Comparison of ENCODE assay signal across 17 mouse cellular contexts in genomic region chr11:6487496-6487895, GRCm38 (mm10). TPM values are rescaled to one million over a fixed set of nuclear protein-coding genes. Genes with fewer than 3 reads are reported as not detected.
DNase-seq lines count a peak whose midpoint lies in the region; ATAC-seq lines count a peak whose summit lies in the region.
"Had no signal": no experiment of that assay in that cellular context is flagged by ENCODE, and none has a peak within 500 bp of the region (broad histone marks: within the 10 kb centered on the region; RNA-seq: fewer than 3 reads in every experiment).

No protein-coding gene starts in this region.

- no peak for ATAC-seq in midbrain, embryonic 11.5 days (ENCODE audit: low FRiP score)
- ATAC-seq in midbrain, embryonic 14.5 days (ENCODE audit: low FRiP score, low TSS enrichment) = no peak
- peak; percentile 53 for ATAC-seq in intestine, embryonic 16.5 days
- ATAC-seq in hindbrain, embryonic 12.5 days (ENCODE audit: low FRiP score) = no peak
- ATAC-seq: Patski had no signal

- 48% methylated on average over 7 of the region's 7 CpGs for WGBS in midbrain, embryonic 11.5 days
- WGBS in midbrain, embryonic 14.5 days = 51% methylated on average over 7 of the region's 7 CpGs
- WGBS in intestine, embryonic 16.5 days = 32% methylated on average over 7 of the region's 7 CpGs
- WGBS in hindbrain, embryonic 12.5 days = 64% methylated on average over 7 of the region's 7 CpGs
- WGBS in hindbrain, embryonic 10.5 days = 62% methylated on average over 7 of the region's 7 CpGs

- no peak overlapping the region for H3K4me2 ChIP-seq in midbrain, embryonic 11.5 days
- no peak overlapping the region for H3K4me2 ChIP-seq in midbrain, embryonic 14.5 days (ENCODE audit: low read length)
- H3K4me2 ChIP-seq in intestine, embryonic 16.5 days (ENCODE audit: low read depth, low read length) = no peak overlapping the region
- no peak overlapping the region for H3K4me2 ChIP-seq in hindbrain, embryonic 12.5 days (replicated peaks)
- H3K4me2 ChIP-seq: forebrain, embryonic 12.5 days; liver, embryonic 13.5 days had no signal

- DNase-seq in adrenal gland, postnatal 14 days = peak; percentile 3
- no peak for DNase-seq in adrenal gland, adult 18-20 months (ENCODE audit: low spot score in 2 of 2)
- peak; percentile 66 for DNase-seq in midbrain, embryonic 11.5 days (ENCODE audit: low spot score, missing footprints)
- DNase-seq in midbrain, embryonic 14.5 days = no peak
- no peak for DNase-seq in hindbrain, embryonic 10.5 days (ENCODE audit: low spot score)
- DNase-seq in liver = no peak
- DNase-seq: cerebellum, adult 2 months; gastrocnemius, adult 2 months; kidney, postnatal 36 days; liver, embryonic 13.5 days; thymus, postnatal 25 days had no signal

- no peaks in the 10 kb centered on the region for H3K36me3 ChIP-seq in midbrain, embryonic 11.5 days (ENCODE audit: control insufficient read depth, insufficient read depth, low read length)
- no peaks in the 10 kb centered on the region for H3K36me3 ChIP-seq in midbrain, embryonic 14.5 days (ENCODE audit: control insufficient read depth, insufficient read depth, low read length)
- no peaks in the 10 kb centered on the region for H3K36me3 ChIP-seq in intestine, embryonic 16.5 days (ENCODE audit: control insufficient read depth, insufficient read depth, low read length)
- no peaks in the 10 kb centered on the region for H3K36me3 ChIP-seq in hindbrain, embryonic 12.5 days
- no peaks in the 10 kb centered on the region for H3K36me3 ChIP-seq in hindbrain, embryonic 10.5 days
- H3K36me3 ChIP-seq: forebrain, embryonic 12.5 days; liver, embryonic 13.5 days; midbrain, embryonic 10.5 days had no signal

- H3K4me3 ChIP-seq in midbrain, embryonic 11.5 days (ENCODE audit: low read depth, low read length) = no peak overlapping the region
- H3K4me3 ChIP-seq in midbrain, embryonic 14.5 days (replicated peaks; ENCODE audit: low read depth, low read length) = no peak overlapping the region
- no peak overlapping the region for H3K4me3 ChIP-seq in intestine, embryonic 16.5 days (ENCODE audit: low read length)
- H3K4me3 ChIP-seq in hindbrain, embryonic 12.5 days = no peak overlapping the region
- no peak overlapping the region for H3K4me3 ChIP-seq in hindbrain, embryonic 10.5 days
- H3K4me3 ChIP-seq: forebrain, embryonic 12.5 days; gastrocnemius, adult 2 months; liver, embryonic 13.5 days; midbrain, embryonic 10.5 days had no signal

- no peaks in the 10 kb centered on the region for H3K9me3 ChIP-seq in midbrain, embryonic 11.5 days (ENCODE audit: control insufficient read depth, low read length)
- no peaks in the 10 kb centered on the region for H3K9me3 ChIP-seq in midbrain, embryonic 14.5 days (ENCODE audit: control insufficient read depth, low read length)
- H3K9me3 ChIP-seq in intestine, embryonic 16.5 days (ENCODE audit: control insufficient read depth, low read length) = no peaks in the 10 kb centered on the region
- H3K9me3 ChIP-seq in hindbrain, embryonic 12.5 days (replicated peaks) = no peaks in the 10 kb centered on the region
- no peaks in the 10 kb centered on the region for H3K9me3 ChIP-seq in hindbrain, embryonic 10.5 days
- H3K9me3 ChIP-seq: forebrain, embryonic 12.5 days; liver, embryonic 13.5 days; midbrain, embryonic 10.5 days had no signal

- no peaks in the 10 kb centered on the region for H3K27me3 ChIP-seq in midbrain, embryonic 11.5 days (ENCODE audit: control insufficient read depth, insufficient read depth, low read length)
- no peaks in the 10 kb centered on the region for H3K27me3 ChIP-seq in midbrain, embryonic 14.5 days (ENCODE audit: control insufficient read depth, insufficient read depth, low read length)
- H3K27me3 ChIP-seq in intestine, embryonic 16.5 days (replicated peaks; ENCODE audit: control insufficient read depth, insufficient read depth, low read length) = no peaks in the 10 kb centered on the region
- no peaks in the 10 kb centered on the region for H3K27me3 ChIP-seq in hindbrain, embryonic 12.5 days
- no peaks in the 10 kb centered on the region for H3K27me3 ChIP-seq in hindbrain, embryonic 10.5 days (ENCODE audit: insufficient read depth, poor library complexity, severe bottlenecking)
- H3K27me3 ChIP-seq: forebrain, embryonic 12.5 days; liver, embryonic 13.5 days; Patski had no signal

- no peak overlapping the region for H3K9ac ChIP-seq in midbrain, embryonic 11.5 days (ENCODE audit: low read length)
- no peak overlapping the region for H3K9ac ChIP-seq in midbrain, embryonic 14.5 days (replicated peaks; ENCODE audit: low read length)
- no peak overlapping the region for H3K9ac ChIP-seq in intestine, embryonic 16.5 days (ENCODE audit: low read depth, low read length)
- no peak overlapping the region for H3K9ac ChIP-seq in hindbrain, embryonic 12.5 days
- H3K9ac ChIP-seq: forebrain, embryonic 12.5 days; liver, embryonic 13.5 days had no signal

- H3K4me1 ChIP-seq in midbrain, embryonic 11.5 days (ENCODE audit: control insufficient read depth, insufficient read depth, low read length) = no peaks in the 10 kb centered on the region; the same call in 1 of the 2 replicates
- H3K4me1 ChIP-seq in midbrain, embryonic 14.5 days (ENCODE audit: control insufficient read depth, insufficient read depth, low read length) = no peaks in the 10 kb centered on the region
- H3K4me1 ChIP-seq in intestine, embryonic 16.5 days (ENCODE audit: control insufficient read depth, insufficient read depth, low read length) = 0 out of 2 replicates have a peak, but pooled peaks cover 5% of the 10 kb centered on the region
- 0 out of 2 replicates have a peak, but pooled peaks cover 6% of the 10 kb centered on the region for H3K4me1 ChIP-seq in hindbrain, embryonic 12.5 days
- H3K4me1 ChIP-seq in hindbrain, embryonic 10.5 days (replicated peaks) = peaks cover 25% of the 10 kb centered on the region

- no peak overlapping the region for H3K27ac ChIP-seq in midbrain, embryonic 11.5 days (ENCODE audit: low read depth, low read length)
- no peak overlapping the region for H3K27ac ChIP-seq in midbrain, embryonic 14.5 days (replicated peaks; ENCODE audit: low read depth, low read length)
- no peak overlapping the region for H3K27ac ChIP-seq in intestine, embryonic 16.5 days (ENCODE audit: low read length)
- no peak overlapping the region for H3K27ac ChIP-seq in hindbrain, embryonic 12.5 days
- no peak overlapping the region for H3K27ac ChIP-seq in hindbrain, embryonic 10.5 days
- H3K27ac ChIP-seq: forebrain, embryonic 12.5 days; gastrocnemius, adult 2 months; liver, embryonic 13.5 days; macrophage; midbrain, embryonic 10.5 days had no signal

RNA-seq across cellular contexts. Expression of gene Purb, which starts 11.8 kb away (rescaled TPM):
- 73.6 and 75.8 TPM in 2 replicates for total RNA-seq in adrenal gland, postnatal 14 days (2021)
- total RNA-seq in adrenal gland, adult 18-20 months (2021) = 10 to 100 TPM; 61.3 to 65.6 TPM
- polyA plus RNA-seq in midbrain, embryonic 11.5 days (2014; fragmentation: Nextera tagmentation; extraction: Ambion mirVana) = 12.8 and 13.7 TPM in 2 replicates
- 12.5 and 12.7 TPM in 2 replicates for polyA plus RNA-seq in midbrain, embryonic 14.5 days (2014; fragmentation: Nextera tagmentation; extraction: Ambion mirVana)
- polyA plus RNA-seq in intestine, embryonic 16.5 days (2015; fragmentation: Nextera tagmentation; extraction: Ambion mirVana) = 24.6 and 24.8 TPM in 2 replicates
- 17.2 and 18.3 TPM in 2 replicates for polyA plus RNA-seq in hindbrain, embryonic 12.5 days (2016; fragmentation: Nextera tagmentation; extraction: Ambion mirVana)
- polyA plus RNA-seq in hindbrain, embryonic 10.5 days (2016; fragmentation: Nextera tagmentation; extraction: Ambion mirVana) = 9.6 and 15.6 TPM in 2 replicates

RNA-seq across cellular contexts. Expression of gene Myo1g, which starts 33.3 kb away (rescaled TPM):
- total RNA-seq in adrenal gland, postnatal 14 days (2021) = 4.0 and 11.8 TPM in 2 replicates
- 1 to 10 TPM; 1.8 to 4.5 TPM for total RNA-seq in adrenal gland, adult 18-20 months (2021)
- 0.46 and 0.92 TPM in 2 replicates for polyA plus RNA-seq in midbrain, embryonic 11.5 days (2014; fragmentation: Nextera tagmentation; extraction: Ambion mirVana)
- 0.15 and 0.37 TPM in 2 replicates for polyA plus RNA-seq in midbrain, embryonic 14.5 days (2014; fragmentation: Nextera tagmentation; extraction: Ambion mirVana)
- polyA plus RNA-seq in intestine, embryonic 16.5 days (2015; fragmentation: Nextera tagmentation; extraction: Ambion mirVana) = 2.3 and 3.1 TPM in 2 replicates
- polyA plus RNA-seq in hindbrain, embryonic 12.5 days (2016; fragmentation: Nextera tagmentation; extraction: Ambion mirVana) = 0.50 and 0.70 TPM in 2 replicates
- polyA plus RNA-seq in hindbrain, embryonic 10.5 days (2016; fragmentation: Nextera tagmentation; extraction: Ambion mirVana) = 1.1 TPM in 2 replicates

RNA-seq across cellular contexts. Expression of gene H2afv, which starts 43.3 kb away (rescaled TPM):
- 84.2 and 99.3 TPM in 2 replicates for total RNA-seq in adrenal gland, postnatal 14 days (2021)
- 10 to 100 TPM; 46.1 to 49.3 TPM for total RNA-seq in adrenal gland, adult 18-20 months (2021)
- 966 and 1,015 TPM in 2 replicates for polyA plus RNA-seq in midbrain, embryonic 11.5 days (2014; fragmentation: Nextera tagmentation; extraction: Ambion mirVana)
- 341 and 379 TPM in 2 replicates for polyA plus RNA-seq in midbrain, embryonic 14.5 days (2014; fragmentation: Nextera tagmentation; extraction: Ambion mirVana)
- 393 and 415 TPM in 2 replicates for polyA plus RNA-seq in intestine, embryonic 16.5 days (2015; fragmentation: Nextera tagmentation; extraction: Ambion mirVana)
- polyA plus RNA-seq in hindbrain, embryonic 12.5 days (2016; fragmentation: Nextera tagmentation; extraction: Ambion mirVana) = 520 and 591 TPM in 2 replicates
- 881 and 962 TPM in 2 replicates for polyA plus RNA-seq in hindbrain, embryonic 10.5 days (2016; fragmentation: Nextera tagmentation; extraction: Ambion mirVana)

RNA-seq across cellular contexts. Expression of gene Ccm2, which starts 59.2 kb away (rescaled TPM):
- total RNA-seq in adrenal gland, postnatal 14 days (2021) = 37.6 and 47.5 TPM in 2 replicates
- 10 to 100 TPM; 41.7 to 60.2 TPM for total RNA-seq in adrenal gland, adult 18-20 months (2021)
- polyA plus RNA-seq in midbrain, embryonic 11.5 days (2014; fragmentation: Nextera tagmentation; extraction: Ambion mirVana) = 72.8 and 81.6 TPM in 2 replicates
- 73.8 and 84.3 TPM in 2 replicates for polyA plus RNA-seq in midbrain, embryonic 14.5 days (2014; fragmentation: Nextera tagmentation; extraction: Ambion mirVana)
- polyA plus RNA-seq in intestine, embryonic 16.5 days (2015; fragmentation: Nextera tagmentation; extraction: Ambion mirVana) = 67.7 and 69.9 TPM in 2 replicates
- polyA plus RNA-seq in hindbrain, embryonic 12.5 days (2016; fragmentation: Nextera tagmentation; extraction: Ambion mirVana) = 89.5 and 95.8 TPM in 2 replicates
- 112 TPM in 2 replicates for polyA plus RNA-seq in hindbrain, embryonic 10.5 days (2016; fragmentation: Nextera tagmentation; extraction: Ambion mirVana)

Comparison
In these comparisons a context has a peak if more than half of its experiments do, and no peak if none do; other contexts are left out.
1. DNase-seq: peak in adrenal gland, postnatal 14 days (single experiment) and midbrain, embryonic 11.5 days (single experiment); none in adrenal gland, adult 18-20 months (0 of 2), midbrain, embryonic 14.5 days (single experiment), hindbrain, embryonic 10.5 days (single experiment) and liver (single experiment).